Mouse (Mus musculus): ENCODE data around the gene Rxra.

Gene Rxra

GRCm38 (mm10) chr2:27671633-27672091, 4.6 kb upstream of the Rxra start:
- peak; percentile 95 for DNase-seq

- peak; percentile 99 for DNase-seq
Measured at GRCm38 (mm10) chr2:27676478-27677325, 462 bp downstream of the Rxra start.

GRCm38 (mm10) chr2:27677411-27678310, 1.4 kb downstream of the Rxra start:
- DNase-seq: peak; percentile 97

GRCm38 (mm10) chr2:27678331-27678730, 2.1 kb downstream of the Rxra start:
- peak; percentile 91 for DNase-seq

- peak; percentile 95 for DNase-seq
Measured at GRCm38 (mm10) chr2:27678836-27679480, 2.7 kb downstream of the Rxra start.

- DNase-seq: peak; percentile 98
Measured at GRCm38 (mm10) chr2:27679621-27680025, 3.4 kb downstream of the Rxra start.

GRCm38 (mm10) chr2:27680058-27680457, 3.8 kb downstream of the Rxra start:
- peak; percentile 95 for DNase-seq

GRCm38 (mm10) chr2:27680595-27680994, 4.4 kb downstream of the Rxra start:
- peak; percentile 91 for DNase-seq

- DNase-seq: no peak
Measured at GRCm38 (mm10) chr2:27681426-27681825, 5.2 kb downstream of the Rxra start.

- no peak for DNase-seq
Measured at GRCm38 (mm10) chr2:27682096-27682495, 5.9 kb downstream of the Rxra start.

GRCm38 (mm10) chr2:27684017-27684657, 7.9 kb downstream of the Rxra start:
- DNase-seq: no peak

- DNase-seq: no peak
Measured at GRCm38 (mm10) chr2:27685917-27686316, 9.7 kb downstream of the Rxra start.

- no peak for DNase-seq
Measured at GRCm38 (mm10) chr2:27686335-27686734, 10.1 kb downstream of the Rxra start.

- DNase-seq: no peak
Measured at GRCm38 (mm10) chr2:27687041-27687440, 10.8 kb downstream of the Rxra start.

- DNase-seq: peak; percentile 98
Measured at GRCm38 (mm10) chr2:27687973-27688372, 11.7 kb downstream of the Rxra start.

GRCm38 (mm10) chr2:27690714-27691113, 14.5 kb downstream of the Rxra start:
- DNase-seq: peak; percentile 98

GRCm38 (mm10) chr2:27691139-27691720, 15.0 kb downstream of the Rxra start:
- peak; percentile 96 for DNase-seq

GRCm38 (mm10) chr2:27692608-27693007, 16.4 kb downstream of the Rxra start:
- peak; percentile 95 for DNase-seq

- DNase-seq: peak; percentile 95
Measured at GRCm38 (mm10) chr2:27693684-27694083, 17.4 kb downstream of the Rxra start.

- DNase-seq: peak; percentile 99
Measured at GRCm38 (mm10) chr2:27699574-27699973, 23.3 kb downstream of the Rxra start.

- peak; percentile 94 for DNase-seq
Measured at GRCm38 (mm10) chr2:27702283-27702682, 26.0 kb downstream of the Rxra start.
